Comparison of ENCODE assay signal across 8 mouse cellular contexts in genomic region chr8:70212112-70213055, GRCm38 (mm10). TPM values are rescaled to one million over a fixed set of nuclear protein-coding genes. Genes with fewer than 3 reads are reported as not detected.
DNase-seq lines count a peak whose midpoint lies in the region; ATAC-seq and TF ChIP-seq lines count a peak whose summit lies in the region.

Gene Slc25a42, minus strand, starts transcription at chr8:70212305.

- no peak for TF ChIP-seq CTCF in bone marrow, adult 2 months (IDR thresholded peaks at IDR 0.05; ENCODE audit: control insufficient read depth, insufficient read depth, low read length)
- no peak; the same call in 1 of the 2 replicates for TF ChIP-seq CTCF in midbrain, postnatal 0 days (IDR thresholded peaks at IDR 0.05)

- peak within 1 kb of the TSS; percentile 58 for H3K9ac ChIP-seq in embryonic facial prominence, embryonic 15.5 days
- peak within 1 kb of the TSS; percentile 62 for H3K9ac ChIP-seq in limb, embryonic 14.5 days (ENCODE audit: low read depth, low read length, severe bottlenecking)
- H3K9ac ChIP-seq in midbrain, postnatal 0 days (replicated peaks; ENCODE audit: low read length, poor library complexity, severe bottlenecking), result peak within 1 kb of the TSS; percentile 63

- peak within 1 kb of the TSS; percentile 97 for H3K4me2 ChIP-seq in embryonic facial prominence, embryonic 15.5 days (replicated peaks)
- peak within 1 kb of the TSS; percentile 98 for H3K4me2 ChIP-seq in limb, embryonic 14.5 days (replicated peaks; ENCODE audit: low read depth, low read length, severe bottlenecking)
- H3K4me2 ChIP-seq in midbrain, postnatal 0 days (ENCODE audit: low read depth, low read length, poor library complexity, severe bottlenecking), result peak within 1 kb of the TSS; percentile 74

- WGBS in bone marrow, adult 2 months, result under 1% methylated on average over 66 of the region's 66 CpGs
- WGBS in embryonic facial prominence, embryonic 15.5 days, result under 1% methylated on average over 66 of the region's 66 CpGs
- WGBS in limb, embryonic 14.5 days, result under 1% methylated on average over 64 of the region's 66 CpGs
- under 1% methylated on average over 60 of the region's 66 CpGs for WGBS in midbrain, postnatal 0 days

- ATAC-seq in embryonic facial prominence, embryonic 15.5 days (ENCODE audit: insufficient number of reproducible peaks, low FRiP score, low TSS enrichment, low read depth), result peak; percentile 98
- peak; percentile 97 for ATAC-seq in limb, embryonic 14.5 days (ENCODE audit: low FRiP score, low read depth)
- peak; percentile 98 for ATAC-seq in midbrain, postnatal 0 days (ENCODE audit: low FRiP score)

- H3K36me3 ChIP-seq in embryonic facial prominence, embryonic 15.5 days, result no peaks in the 10 kb centered on the region
- no peaks in the 10 kb centered on the region for H3K36me3 ChIP-seq in limb, embryonic 14.5 days (ENCODE audit: control insufficient read depth, insufficient read depth, low read length)
- H3K36me3 ChIP-seq in midbrain, postnatal 0 days (ENCODE audit: insufficient read depth, low read length), result no peaks in the 10 kb centered on the region

- peak; percentile 86 for TF ChIP-seq POLR2A in bone marrow, adult 2 months (IDR thresholded peaks at IDR 0.05; ENCODE audit: borderline replicate concordance, control insufficient read depth, low read depth, low read length)
- TF ChIP-seq POLR2A in limb, embryonic 14.5 days (IDR thresholded peaks at IDR 0.05; ENCODE audit: borderline replicate concordance, extremely low read depth, insufficient read depth, insufficient read length), result 0 out of 2 replicates have a peak, but pooled peaks have one; percentile 35

- H3K9me3 ChIP-seq in embryonic facial prominence, embryonic 15.5 days (replicated peaks), result no peaks in the 10 kb centered on the region
- H3K9me3 ChIP-seq in limb, embryonic 14.5 days (ENCODE audit: control insufficient read depth, low read length), result no peaks in the 10 kb centered on the region
- H3K9me3 ChIP-seq in midbrain, postnatal 0 days (ENCODE audit: low read length), result no peaks in the 10 kb centered on the region

- no peaks in the 10 kb centered on the region for H3K27me3 ChIP-seq in embryonic facial prominence, embryonic 15.5 days
- no peaks in the 10 kb centered on the region for H3K27me3 ChIP-seq in limb, embryonic 14.5 days (ENCODE audit: control insufficient read depth, insufficient read depth, low read length)
- H3K27me3 ChIP-seq in midbrain, postnatal 0 days (ENCODE audit: insufficient read depth, low read length), result no peaks in the 10 kb centered on the region

- peak; percentile 100 for DNase-seq in 416B (ENCODE audit: low read depth)
- DNase-seq in heart, adult 8-10 months (ENCODE audit: low spot score), result peak; percentile 98
- peak; percentile 100 for DNase-seq in kidney, adult 9 months
- DNase-seq in limb, embryonic 14.5 days (ENCODE audit: low spot score), result peak; percentile 99
- peak; percentile 100 for DNase-seq in midbrain, postnatal 0 days (ENCODE audit: low spot score)
- peak; percentile 87 to 90 for DNase-seq in spleen, postnatal 14 days (ENCODE audit: low spot score in 2 of 2)

- peak within 1 kb of the TSS; percentile 75 for H3K27ac ChIP-seq in bone marrow, adult 2 months (ENCODE audit: control insufficient read depth, insufficient read depth, low read depth, low read length, poor library complexity)
- peak within 1 kb of the TSS; percentile 69 for H3K27ac ChIP-seq in embryonic facial prominence, embryonic 15.5 days (replicated peaks)
- H3K27ac ChIP-seq in limb, embryonic 14.5 days (replicated peaks; ENCODE audit: low read depth, low read length), result no peak within 1 kb of the TSS
- H3K27ac ChIP-seq in midbrain, postnatal 0 days (ENCODE audit: low read depth, low read length), result peak within 1 kb of the TSS; percentile 65

- no peaks in the 10 kb centered on the region; the same call in 1 of the 2 replicates for H3K4me1 ChIP-seq in bone marrow, adult 2 months (ENCODE audit: control insufficient read depth, insufficient read depth, low read length)
- H3K4me1 ChIP-seq in embryonic facial prominence, embryonic 15.5 days, result peaks cover 24% of the 10 kb centered on the region
- no peaks in the 10 kb centered on the region for H3K4me1 ChIP-seq in limb, embryonic 14.5 days (ENCODE audit: control insufficient read depth, insufficient read depth, low read length)
- H3K4me1 ChIP-seq in midbrain, postnatal 0 days (ENCODE audit: insufficient read depth, low read length), result no peaks in the 10 kb centered on the region

- H3K4me3 ChIP-seq in bone marrow, adult 2 months (replicated peaks; ENCODE audit: control insufficient read depth, low read depth, low read length), result peak within 1 kb of the TSS; percentile 90
- H3K4me3 ChIP-seq in embryonic facial prominence, embryonic 15.5 days (replicated peaks), result peak within 1 kb of the TSS; percentile 82
- peak within 1 kb of the TSS; percentile 75 for H3K4me3 ChIP-seq in limb, embryonic 14.5 days (replicated peaks; ENCODE audit: low read length)
- peak within 1 kb of the TSS; percentile 56 for H3K4me3 ChIP-seq in midbrain, postnatal 0 days (ENCODE audit: low read depth, low read length)

RNA-seq across cellular contexts. Expression of gene Slc25a42, which starts in this region (rescaled TPM):
- 7.1 and 10.9 TPM in 2 replicates for polyA plus RNA-seq in bone marrow, adult 2 months (2011; ENCODE audit: insufficient read depth, insufficient read length, low replicate concordance, missing spikeins)
- polyA plus RNA-seq in embryonic facial prominence, embryonic 15.5 days (2015; fragmentation: Nextera tagmentation; extraction: Ambion mirVana), result 6.7 and 8.9 TPM in 2 replicates
- total RNA-seq in heart, adult 8-10 months (2022), result 10 to 100 TPM; 43.7 to 67.9 (median 57.0) TPM
- 23.6 and 27.9 TPM in 2 replicates for polyA plus RNA-seq in limb, embryonic 14.5 days (2012; rRNA removed)
- polyA plus RNA-seq in limb, embryonic 14.5 days (2014; fragmentation: Nextera tagmentation; extraction: Ambion mirVana), result 3.6 and 4.1 TPM in 2 replicates
- 15.1 and 18.0 TPM in 2 replicates for total RNA-seq in midbrain, postnatal 0 days (2014; rRNA removed)
- 9.2 and 9.3 TPM in 2 replicates for polyA plus RNA-seq in midbrain, postnatal 0 days (2015; fragmentation: Nextera tagmentation; extraction: Ambion mirVana)
